Mouse (Mus musculus) C2C12 (cell line): ENCODE data around the gene Zc3h10.

Experiments
- CEBPB ChIP-seq: IDR thresholded peaks from one replicate; pipeline ENCODE4 v1.6.1; 2011; ENCODE audit warnings: low read depth, mild to moderate bottlenecking, control low read depth, moderate library complexity
- CTCF ChIP-seq: IDR thresholded peaks from one replicate; pipeline ENCODE4 v1.5.1; 2011; ENCODE audit not compliant: control insufficient read depth, insufficient read depth, insufficient read length
- FOSL1 ChIP-seq: IDR thresholded peaks from one replicate; pipeline ENCODE4 v1.8.0; 2011; ENCODE audit warnings: mild to moderate bottlenecking, low read length; ENCODE audit not compliant: poor library complexity, insufficient read depth, severe bottlenecking
- MAX ChIP-seq: IDR thresholded peaks from one replicate; pipeline ENCODE4 v1.6.1; 2011; ENCODE audit warnings: mild to moderate bottlenecking, control low read depth
- USF1 ChIP-seq: IDR thresholded peaks from one replicate; pipeline ENCODE4 v1.6.1; 2011; ENCODE audit warnings: low read depth, mild to moderate bottlenecking, control low read depth, moderate library complexity

GRCm38 (mm10) chr10:128591436-128591835, 43.9 kb upstream of the Zc3h10 start:
- TF ChIP-seq MAX = no peak
- no peak for TF ChIP-seq CTCF
- no peak for TF ChIP-seq USF1
- no peak for TF ChIP-seq CEBPB
- TF ChIP-seq FOSL1 = no peak
